Mouse (Mus musculus) embryonic fibroblast, embryonic 13.5 days (primary cell): ENCODE measurements at regions not wholly inside any gene's neighbourhood (a gene's known extent, or its start where the extent isn't known, plus 50 kb on each side); places are given as distances from the start of the nearest gene placed in this dataset.

Experiments used
- CTCF ChIP-seq: IDR thresholded peaks from 2 replicates; pipeline ENCODE4 v1.5.1; 2011; ENCODE audit warnings: mild to moderate bottlenecking, control low read depth, low read length, moderate library complexity, borderline replicate concordance; ENCODE audit not compliant: insufficient read depth
- POLR2A ChIP-seq: IDR thresholded peaks from 2 replicates; pipeline ENCODE4 v1.6.1; 2011; ENCODE audit warnings: low read depth, mild to moderate bottlenecking, control low read depth, low read length, moderate library complexity

- TF ChIP-seq CTCF: no peak
- no peak for TF ChIP-seq POLR2A
These were observed 1545.9 kb upstream of the Gulo start for GRCm38 (mm10) chr14:67554897-67555296.
